Mouse (Mus musculus): ENCODE measurements around the gene Tada3. TPM values are rescaled to one million over a fixed set of nuclear protein-coding genes. Genes with fewer than 3 reads are reported as not detected.

Tada3 gene
- polyA plus RNA-seq, 1 experiment from 2014 or later, result 21.8 TPM

Other genes with a start within 250 kb of the Tada3 start
- gene Lhfpl4, start 182.5 kb downstream of the Tada3 start, polyA plus RNA-seq (2018), result not detected in 3 replicates
- 17.8 to 43.7 TPM (median 23.3 TPM) in 3 replicates for gene Mtmr14, start 140.0 kb downstream of the Tada3 start, polyA plus RNA-seq (2018)
- gene Cpne9, start 95.6 kb downstream of the Tada3 start, polyA plus RNA-seq (2018), result not detected in 3 replicates
- 24.0 to 33.8 TPM (median 28.7 TPM) in 3 replicates for gene Brpf1, start 70.7 kb downstream of the Tada3 start, polyA plus RNA-seq (2018)
- 5.2 to 11.7 TPM (median 7.6 TPM) in 3 replicates for gene Ogg1, start 50.9 kb downstream of the Tada3 start, polyA plus RNA-seq (2018)
- 148 to 193 TPM (median 166 TPM) in 3 replicates for gene Camk1, start 33.9 kb downstream of the Tada3 start, polyA plus RNA-seq (2018)
- 315 to 508 TPM (median 391 TPM) in 3 replicates for gene Arpc4, start 232 bp upstream of the Tada3 start, polyA plus RNA-seq (2018)
- gene Ttll3, start 11.4 kb upstream of the Tada3 start, polyA plus RNA-seq (2018), result 1.8 to 6.3 TPM (median 3.5 TPM) in 3 replicates
- 1.5 to 5.0 TPM (median 4.2 TPM) in 3 replicates for gene Rpusd3, start 41.5 kb upstream of the Tada3 start, polyA plus RNA-seq (2018)
- gene Cidec, start 57.9 kb upstream of the Tada3 start, polyA plus RNA-seq (2018), result not detected in 3 replicates
- gene Jagn1, start 64.7 kb upstream of the Tada3 start, polyA plus RNA-seq (2018), result 14.3 to 38.5 TPM (median 29.7 TPM) in 3 replicates
- not detected in 3 replicates for gene Il17re, start 80.6 kb upstream of the Tada3 start, polyA plus RNA-seq (2018)
- not detected in 3 replicates for gene Il17rc, start 93.5 kb upstream of the Tada3 start, polyA plus RNA-seq (2018)
- gene Creld1, start 105.4 kb upstream of the Tada3 start, polyA plus RNA-seq (2018), result 14.8 to 22.0 TPM (median 17.8 TPM) in 3 replicates
- not detected in 3 replicates for gene Prrt3, start 124.0 kb upstream of the Tada3 start, polyA plus RNA-seq (2018)
- 82.1 to 91.7 TPM (median 91.0 TPM) in 3 replicates for gene Emc3, start 153.8 kb upstream of the Tada3 start, polyA plus RNA-seq (2018)
- 0.21 to 2.5 TPM (median 0.72 TPM) in 3 replicates for gene Fancd2, start 153.8 kb upstream of the Tada3 start, polyA plus RNA-seq (2018)
- gene Fancd2os, start 222.8 kb upstream of the Tada3 start, polyA plus RNA-seq (2018), result not detected in 3 replicates
- 119 to 193 TPM (median 182 TPM) in 3 replicates for gene Brk1, start 226.9 kb upstream of the Tada3 start, polyA plus RNA-seq (2018)
- 9.9 to 17.1 TPM (median 13.7 TPM) in 3 replicates for gene Vhl, start 246.1 kb upstream of the Tada3 start, polyA plus RNA-seq (2018)